Mouse (Mus musculus): Measurements from ENCODE around the gene Gm10772. TPM values are rescaled to one million over a fixed set of nuclear protein-coding genes. Genes with fewer than 3 reads are reported as not detected.
"Not testable (repeated sequence)": the region's sequence is repeated elsewhere in the genome, so short reads cannot be mapped to it uniquely, and the experiment has no call there.

The Gm10772 gene
- total and polyA plus RNA-seq, 3 experiments: not detected

DNA sequence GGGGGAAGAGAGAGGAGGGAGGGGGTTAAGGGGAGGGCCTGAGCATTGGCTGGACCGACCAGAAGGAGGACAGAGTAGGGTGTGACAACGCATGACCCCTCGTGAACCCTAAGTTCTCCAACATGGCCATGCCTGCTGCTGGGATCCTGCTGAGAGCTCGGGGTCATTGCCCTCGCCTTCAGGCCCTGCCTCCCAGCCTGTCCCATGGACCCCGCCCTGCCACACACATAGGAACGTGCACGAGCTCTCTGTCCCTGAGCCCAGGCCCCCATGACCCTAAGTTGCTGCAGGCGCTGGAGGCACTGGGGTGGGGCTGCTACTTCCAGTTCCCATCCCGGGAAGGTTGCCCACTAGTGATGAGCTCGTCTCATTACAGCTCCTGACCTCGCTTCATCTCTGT is 48.2 kb downstream of the Gm10772 start:
- in situ Hi-C loops (cut with MboI; ENCODE audit: low pct_ligation_motif_present, low pct_unique_long_range_greater_than_20kb, low sequenced_read_pairs); H3K36me3 ChIP-seq (replicated peaks in 1 of 2; ENCODE audit: control insufficient read depth in 1 of 2, insufficient read depth in 1 of 2, low read length in 1 of 2); H3K27ac ChIP-seq (ENCODE audit: insufficient read depth, low read depth); DNase-seq (ENCODE audit: extremely low read depth); H3K27me3 ChIP-seq (replicated peaks); H3K4me3 ChIP-seq (replicated peaks in 1 of 3; ENCODE audit: low read depth in 2 of 3, low read length in 2 of 3, poor library complexity in 1 of 3); H3K79me2 ChIP-seq (replicated peaks; ENCODE audit: control insufficient read depth, extremely low read depth, insufficient read depth, poor library complexity, severe bottlenecking); dilution Hi-C loops (cut with MboI; ENCODE audit: extremely low pct_ligation_motif_present, extremely low pct_unique_long_range_greater_than_20kb, low sequenced_read_pairs); H3K9me3 ChIP-seq (replicated peaks; ENCODE audit: low read length); H3K4me2 ChIP-seq (ENCODE audit: insufficient read depth, low read depth, poor library complexity, severe bottlenecking); H3K9ac ChIP-seq (ENCODE audit: insufficient read depth, low read depth); H3K4me1 ChIP-seq (ENCODE audit: control insufficient read depth in 1 of 2, insufficient read depth in 2 of 2): not testable (repeated sequence)

Other genes with a start within 250 kb of the Gm10772 start
- gene Gm10324, start 108.0 kb downstream of the Gm10772 start, total RNA-seq (2012; rRNA removed): not detected in 2 replicates
- gene Gm10324, start 108.0 kb downstream of the Gm10772 start, total RNA-seq (2014; rRNA removed): not detected in 2 replicates
- not detected in 2 replicates for gene Gm10324, start 108.0 kb downstream of the Gm10772 start, polyA plus RNA-seq (2012; ENCODE audit: insufficient read length, low read depth)
- not detected in 2 replicates for gene 2410141K09Rik, start 213.5 kb upstream of the Gm10772 start, total RNA-seq (2012; rRNA removed)
- not detected in 2 replicates for gene 2410141K09Rik, start 213.5 kb upstream of the Gm10772 start, total RNA-seq (2014; rRNA removed)
- gene 2410141K09Rik, start 213.5 kb upstream of the Gm10772 start, polyA plus RNA-seq (2012; ENCODE audit: insufficient read length, low read depth): not detected in 2 replicates

Data from CH12.LX (cell line).